Mouse (Mus musculus): ENCODE data around the gene Mif. TPM values are rescaled to one million over a fixed set of nuclear protein-coding genes. Genes with fewer than 3 reads are reported as not detected.
"Not testable (repeated sequence)": the region's sequence is repeated elsewhere in the genome, so short reads cannot be mapped to it uniquely, and the experiment has no call there.

Mif gene
- total RNA-seq, 2 experiments from 2014 or later, result 164 TPM

DNA sequence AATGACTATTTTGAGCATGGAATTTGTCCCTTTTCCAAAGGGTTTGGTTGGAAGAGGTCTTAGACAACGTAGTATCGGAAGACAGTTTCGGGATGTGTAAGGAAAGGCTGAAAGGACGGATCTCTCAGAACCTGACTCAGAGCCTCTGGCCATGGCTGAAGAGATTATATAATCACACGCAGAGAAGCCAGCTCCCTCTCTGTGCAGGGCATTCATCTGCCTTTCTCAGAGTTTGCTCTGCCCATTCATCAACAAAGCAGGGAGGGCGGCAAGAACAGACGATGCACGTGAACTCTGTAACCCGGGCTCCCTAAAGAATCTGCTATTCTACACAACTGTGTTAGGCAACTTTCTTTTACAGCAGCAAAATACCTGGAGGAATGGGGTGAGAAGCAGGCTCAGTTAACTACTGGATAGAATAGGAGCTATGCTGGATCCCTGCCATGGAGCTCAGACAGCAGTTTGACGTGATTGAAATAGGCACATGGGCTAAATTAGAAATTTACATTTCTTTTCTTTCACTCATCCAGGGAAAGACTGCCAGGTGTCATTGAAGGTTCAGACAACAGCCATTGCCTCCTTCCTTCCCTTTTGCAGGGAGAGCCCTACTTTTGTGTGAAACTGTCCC lies 13.6 kb upstream of the Mif start:
- DNase-seq (ENCODE audit: low spot score in 2 of 2), result no peak

DNA sequence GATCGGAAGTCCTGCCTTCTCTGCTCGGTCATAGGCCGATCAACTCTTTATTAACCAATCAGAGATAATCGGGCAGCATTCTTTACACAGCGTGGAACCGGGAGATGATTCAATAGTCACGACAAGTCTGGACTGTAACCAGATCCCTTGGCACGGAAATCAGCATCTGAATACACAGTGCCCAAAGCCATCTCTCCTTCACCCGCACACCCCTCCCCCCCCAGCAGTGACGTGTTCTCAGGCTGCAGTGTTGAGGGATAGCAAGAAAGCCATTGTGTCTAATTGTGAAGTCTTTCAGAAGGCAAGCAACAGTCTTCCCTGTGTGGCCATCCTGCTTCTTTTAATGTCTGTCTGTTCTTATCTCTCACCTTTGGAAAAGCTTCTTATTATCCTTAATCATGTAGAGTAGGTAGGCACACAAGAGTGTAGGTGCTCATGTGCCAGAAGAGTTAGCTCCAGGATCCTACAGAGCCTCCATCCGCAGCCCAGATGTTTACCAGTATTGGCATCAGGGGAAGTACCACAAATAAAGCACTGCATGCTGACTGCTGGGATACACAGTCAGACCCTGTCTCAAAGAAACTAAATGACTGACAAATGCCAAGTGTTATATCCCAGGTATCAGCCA lies 13.0 kb upstream of the Mif start:
- peak; percentile 48 to 63 for DNase-seq (ENCODE audit: low spot score in 2 of 2)

DNA sequence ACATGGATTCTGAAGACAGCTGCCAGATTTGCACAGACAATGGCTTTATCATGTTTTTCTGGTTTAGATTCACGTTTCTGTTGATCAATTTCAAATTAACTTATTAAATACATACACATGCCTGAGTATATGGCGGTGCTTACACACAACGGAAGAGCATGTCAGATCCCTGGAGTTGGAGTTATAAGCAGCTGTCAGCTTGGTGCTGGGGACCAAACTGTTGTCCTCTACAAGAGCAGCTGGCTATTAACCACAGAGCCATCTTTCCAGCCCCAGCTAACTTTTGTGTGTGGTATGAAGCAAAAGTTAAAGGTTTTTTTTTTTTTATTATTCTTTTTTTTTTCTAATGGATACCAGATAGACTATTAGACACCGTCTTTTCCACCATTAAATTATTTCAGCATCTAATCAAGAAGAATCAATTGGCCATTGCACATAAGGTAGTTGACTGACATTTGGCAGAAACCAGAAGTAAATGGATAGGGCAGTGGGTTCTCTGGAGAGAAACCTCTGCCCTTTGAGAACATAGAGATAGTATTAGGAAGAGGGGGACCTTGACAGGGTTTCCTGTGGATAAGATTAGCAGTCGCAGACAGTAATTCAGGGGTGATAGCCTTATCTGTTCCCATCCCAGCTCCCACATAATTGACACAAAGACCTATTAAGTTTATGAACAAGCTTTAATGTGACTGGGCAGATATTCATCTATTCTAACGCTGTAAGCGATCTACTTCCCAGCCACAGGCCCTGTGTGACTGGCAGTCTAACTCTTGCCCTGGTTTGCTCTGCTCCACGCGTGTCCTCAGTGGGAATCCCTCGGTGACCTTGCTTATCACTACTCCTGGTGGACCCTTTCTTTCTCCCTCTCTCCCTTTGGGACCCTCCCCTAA lies 12.2 kb upstream of the Mif start:
- no peak for DNase-seq (ENCODE audit: low spot score in 2 of 2)

DNA sequence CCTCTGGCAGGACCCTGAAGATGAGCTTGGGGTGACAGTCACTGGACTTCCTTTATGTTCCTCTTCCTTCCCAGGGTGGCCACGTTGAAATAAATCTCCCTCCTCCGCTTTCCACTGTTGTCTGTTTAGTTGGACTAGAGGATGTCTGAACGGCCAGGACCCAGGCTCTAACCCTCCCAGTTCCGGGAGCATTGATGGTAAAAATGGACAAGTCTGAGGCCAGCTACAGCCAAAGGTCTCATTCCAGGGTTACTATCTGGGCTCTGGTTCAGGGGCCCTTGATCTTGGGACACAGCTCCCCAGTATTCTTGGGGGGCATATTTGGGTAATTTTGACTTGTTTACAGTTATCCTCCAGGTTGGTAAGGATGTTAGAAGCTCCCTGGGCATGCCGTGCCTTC lies 1.5 kb upstream of the Mif start:
- no peak for DNase-seq (ENCODE audit: low spot score in 2 of 2)

DNA sequence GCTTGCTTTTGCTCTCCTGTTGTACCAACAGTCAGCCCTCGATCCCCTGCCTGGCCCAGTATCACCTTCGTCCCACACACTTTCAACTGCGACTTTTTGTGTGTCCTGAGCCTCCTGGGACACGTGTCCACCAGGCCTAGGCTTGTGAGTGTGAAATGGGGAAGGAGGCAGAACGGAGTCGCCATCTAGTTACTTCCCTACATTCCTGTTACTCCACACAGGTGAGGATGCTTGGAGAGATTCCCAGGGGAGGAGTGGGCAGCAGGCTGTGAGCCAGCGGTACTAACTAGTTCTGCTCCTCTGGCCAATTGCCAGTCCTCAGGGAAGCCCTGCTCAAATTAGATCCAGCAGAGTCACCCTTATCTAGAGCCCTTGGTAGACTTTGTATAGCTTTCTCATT lies 706 bp upstream of the Mif start:
- no peak for DNase-seq (ENCODE audit: low spot score in 2 of 2)

DNA sequence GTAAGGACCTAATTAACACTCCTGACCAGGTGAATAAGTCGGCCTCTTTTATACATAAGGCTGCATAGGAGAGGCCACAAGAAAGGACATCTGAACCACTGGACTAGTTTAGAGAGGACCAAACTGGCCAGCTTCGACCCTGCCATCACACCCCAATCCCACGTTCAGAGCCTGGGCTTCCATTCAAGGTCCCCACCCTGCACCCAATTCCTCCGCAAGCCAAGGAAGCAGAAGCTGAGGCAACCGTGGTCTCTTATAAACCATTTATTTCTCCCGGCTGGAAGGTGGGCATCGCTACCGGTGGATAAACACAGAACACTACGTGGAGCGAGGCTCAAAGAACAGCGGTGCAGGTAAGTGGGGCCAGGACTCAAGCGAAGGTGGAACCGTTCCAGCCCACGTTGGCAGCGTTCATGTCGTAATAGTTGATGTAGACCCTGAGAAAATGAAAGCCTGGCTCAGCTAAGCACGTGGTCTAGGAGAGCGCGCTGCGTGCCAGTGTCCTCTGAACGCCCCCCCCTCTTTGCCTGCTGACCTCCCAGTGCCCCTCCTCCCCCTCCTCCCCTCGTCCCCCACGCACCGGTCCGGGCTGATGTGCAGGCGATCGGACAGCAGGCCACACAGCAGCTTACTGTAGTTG lies 813 bp downstream of the Mif start:
- no peak for DNase-seq (ENCODE audit: low spot score in 2 of 2)

DNA sequence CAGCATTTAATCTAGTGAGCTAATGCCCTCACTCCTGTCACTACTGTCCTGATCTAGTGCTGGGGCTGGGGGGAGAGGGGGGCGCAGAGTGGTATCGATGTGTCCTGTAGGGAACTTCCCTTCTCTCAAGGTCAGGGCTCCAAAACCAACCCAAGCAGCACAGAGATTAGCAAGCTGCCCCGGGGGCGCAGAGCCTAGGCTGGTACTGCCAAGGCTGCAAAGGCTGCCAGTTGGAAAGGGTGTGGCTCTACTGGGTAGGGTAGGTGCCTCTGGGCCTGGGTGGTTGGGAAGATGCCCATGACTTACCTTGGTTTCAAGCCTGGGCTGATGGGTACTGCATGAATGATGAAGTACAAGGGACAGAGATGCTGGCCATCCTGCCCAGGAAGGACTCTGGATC lies 2.4 kb downstream of the Mif start:
- DNase-seq (ENCODE audit: low spot score in 2 of 2), result no peak

DNA sequence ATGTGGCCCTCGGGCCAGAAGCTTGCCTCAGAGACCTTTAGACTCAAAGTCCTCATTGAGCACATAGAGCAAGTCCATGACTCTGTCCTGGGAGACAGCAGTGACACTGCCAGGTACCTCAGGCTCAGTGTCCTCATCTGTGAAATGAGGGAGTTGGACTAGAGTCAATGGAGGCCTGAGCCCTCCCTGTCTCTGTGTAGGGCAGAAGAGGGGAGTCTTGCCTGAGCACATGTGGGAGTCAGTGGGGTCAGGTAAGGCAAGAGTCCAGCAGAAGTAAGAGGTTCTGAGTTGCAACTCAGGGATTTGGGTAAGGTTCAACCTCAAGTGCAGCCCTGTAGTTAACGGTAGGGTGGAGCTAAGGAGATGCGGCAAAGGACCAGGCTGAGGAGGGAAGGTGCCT lies 3.1 kb downstream of the Mif start:
- no peak for DNase-seq (ENCODE audit: low spot score in 2 of 2)

DNA sequence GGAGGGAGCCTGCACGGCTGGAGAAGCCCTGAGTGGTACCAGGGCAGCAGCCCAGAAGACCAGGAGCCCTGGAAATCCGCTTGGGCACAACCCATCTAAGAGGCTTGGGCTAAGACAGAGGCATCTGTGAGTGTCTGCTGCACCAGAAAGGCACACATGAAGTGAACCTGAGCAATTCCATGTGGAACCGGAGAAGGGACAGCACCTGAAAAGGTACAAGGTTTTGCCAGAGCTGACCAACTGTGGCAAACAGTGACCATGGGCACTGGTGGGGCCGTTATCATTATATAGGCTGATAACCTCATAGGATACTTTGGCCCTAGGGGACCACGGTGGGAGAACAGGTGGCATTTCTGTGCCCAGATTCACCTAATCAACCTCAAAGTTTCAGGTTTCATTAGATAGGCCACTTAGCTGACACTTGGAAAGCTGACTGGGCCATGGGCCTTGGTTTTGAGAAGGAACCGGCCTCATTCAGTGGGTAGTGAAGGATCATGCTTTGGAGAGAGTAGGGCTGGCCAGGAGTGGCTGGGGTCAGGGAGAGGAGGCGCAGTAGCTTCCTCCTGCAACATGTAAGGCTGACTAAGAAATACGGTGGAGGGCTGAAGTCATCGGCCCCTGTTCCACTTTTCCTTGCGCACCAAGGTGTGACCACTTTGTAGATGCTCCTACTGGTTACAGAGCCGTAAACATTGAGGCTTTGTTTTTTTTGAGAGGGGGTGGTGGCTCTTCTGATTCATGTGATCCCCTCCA lies 3.7 kb downstream of the Mif start:
- DNase-seq (ENCODE audit: low spot score in 2 of 2), result no peak

DNA sequence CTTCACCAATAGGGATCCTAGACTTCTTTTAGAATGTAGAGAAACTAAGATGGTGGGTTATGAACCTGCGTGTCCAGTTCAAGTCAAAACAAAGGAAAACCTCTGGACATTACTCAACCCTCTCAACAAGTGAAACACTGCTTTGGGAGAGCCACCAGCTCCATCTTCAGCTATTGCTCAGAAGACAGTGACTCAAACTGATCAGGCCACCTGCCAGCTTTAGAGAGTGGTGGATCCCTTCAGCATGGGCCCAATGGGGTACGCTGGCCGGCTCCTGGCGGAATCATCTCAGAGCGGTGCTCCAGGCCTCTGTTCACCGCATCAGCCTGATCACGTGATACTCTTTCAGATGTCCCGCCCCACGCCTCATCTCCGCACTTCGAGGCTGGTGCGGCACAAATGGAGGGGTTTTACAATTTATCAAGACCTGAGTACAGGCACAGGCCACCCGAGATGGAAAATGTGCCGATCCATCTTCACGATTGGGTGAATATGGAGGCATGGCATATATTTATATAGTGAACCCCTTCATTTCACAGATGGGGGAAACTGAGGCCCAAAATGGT lies 4.5 kb downstream of the Mif start:
- DNase-seq (ENCODE audit: low spot score in 2 of 2), result no peak

DNA sequence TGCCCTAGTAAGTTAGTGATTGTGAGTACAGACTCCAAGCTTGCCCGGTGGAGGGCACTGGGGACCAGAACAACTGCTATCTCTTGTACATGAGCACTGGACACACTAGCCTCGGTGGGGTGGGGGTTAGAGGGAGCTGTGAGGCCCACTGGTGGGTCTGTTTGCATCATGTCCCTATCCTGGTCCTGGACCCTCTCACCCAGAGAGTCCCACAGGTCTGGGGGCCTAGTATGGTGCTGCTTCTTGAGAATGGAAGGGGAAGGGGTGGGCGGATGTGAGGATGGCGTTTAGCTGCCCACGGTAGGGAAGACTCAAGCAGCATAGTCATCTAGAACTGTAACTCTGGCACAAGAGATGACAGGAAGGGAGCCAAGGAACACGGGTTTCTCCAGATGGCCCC lies 5.2 kb downstream of the Mif start:
- no peak for DNase-seq (ENCODE audit: low spot score in 2 of 2)

DNA sequence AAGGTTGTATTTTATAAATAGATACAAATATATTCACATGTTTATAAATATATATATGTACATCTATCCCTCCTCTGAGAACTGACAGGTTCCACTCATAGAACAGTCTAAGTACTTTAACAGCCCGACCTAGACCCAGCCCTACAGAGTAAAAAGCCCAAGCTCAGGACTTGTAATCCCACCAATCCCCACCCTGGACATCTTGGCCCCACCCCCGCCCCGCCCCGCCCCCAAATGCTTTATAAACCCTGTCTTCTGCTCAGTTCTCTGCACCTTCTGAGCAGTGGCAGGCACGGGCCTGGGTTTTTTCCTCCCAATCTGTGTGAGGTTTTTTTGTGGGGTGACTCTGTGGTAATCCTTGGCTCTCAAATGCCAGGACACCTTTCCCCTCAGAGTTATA lies 5.9 kb downstream of the Mif start:
- no peak for DNase-seq (ENCODE audit: low spot score in 2 of 2)

DNA sequence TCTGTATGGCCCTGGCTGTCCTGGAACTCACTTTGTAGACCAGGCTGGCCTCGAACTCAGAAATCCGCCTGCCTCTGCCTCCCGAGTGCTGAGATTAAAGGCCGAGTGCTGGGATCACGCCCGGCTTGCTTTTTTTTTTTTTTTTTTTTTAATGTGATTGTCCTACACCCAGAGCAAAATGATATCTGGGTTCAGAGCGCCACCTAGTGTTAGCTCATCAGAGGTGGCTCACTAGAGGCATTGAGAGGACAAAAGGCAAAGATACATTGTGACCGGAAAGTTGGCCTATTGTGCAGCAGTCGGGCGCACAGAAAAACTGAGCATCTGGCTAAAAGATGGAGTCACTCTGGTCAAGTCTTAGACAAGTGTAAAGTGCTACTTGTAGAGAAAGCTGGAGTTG lies 6.6 kb downstream of the Mif start:
- peak; percentile 57 to 83 for DNase-seq (ENCODE audit: low spot score in 2 of 2)

DNA sequence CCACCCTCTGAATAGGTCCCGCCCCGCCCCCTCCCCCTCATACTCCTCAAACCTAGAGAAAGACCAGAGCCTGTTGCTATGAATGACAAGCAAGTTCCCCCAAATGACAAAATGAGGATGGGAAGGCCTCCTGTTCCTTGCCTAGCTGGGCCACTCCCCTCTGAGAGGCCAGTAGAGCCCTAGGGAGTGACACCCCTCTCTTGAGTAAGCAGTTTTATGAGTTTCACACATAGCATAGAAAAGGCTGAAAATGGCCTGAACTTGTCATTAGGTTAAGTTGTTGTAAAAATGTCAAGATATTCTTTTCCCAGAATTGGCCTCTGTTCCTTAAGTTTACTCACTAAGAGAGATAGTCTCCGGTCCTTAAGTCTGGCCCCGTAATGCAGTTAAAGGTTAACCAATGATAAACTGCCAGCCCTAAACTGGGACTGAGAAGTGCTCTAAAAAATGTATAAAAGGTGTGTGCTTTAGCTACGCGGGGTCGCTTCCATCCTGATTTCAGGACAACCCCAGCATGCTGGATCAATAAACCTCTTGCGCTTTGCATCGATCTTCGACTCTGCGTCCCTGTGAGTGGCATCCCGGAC lies 7.4 kb downstream of the Mif start:
- no peak for DNase-seq (ENCODE audit: low spot score in 2 of 2)

DNA sequence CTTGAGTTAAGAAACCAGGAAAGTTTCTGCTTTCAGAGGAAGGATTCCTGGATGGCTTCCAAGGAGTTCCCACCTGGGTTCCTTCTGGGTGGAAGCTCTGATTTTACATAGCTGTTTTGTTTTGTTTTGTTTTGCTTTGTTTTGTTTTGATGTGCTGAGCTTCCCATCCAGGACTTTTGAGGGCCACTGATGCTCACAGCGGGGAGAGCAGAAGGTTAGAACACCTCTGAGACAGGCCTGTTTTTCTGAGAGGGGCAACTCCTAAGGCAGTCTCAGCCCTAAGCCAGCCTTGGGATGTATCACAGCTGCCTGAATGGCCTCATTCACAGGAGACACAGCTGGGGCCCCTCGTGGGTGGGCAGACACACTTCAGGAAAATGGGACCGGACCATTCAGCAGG lies 8.4 kb downstream of the Mif start:
- DNase-seq (ENCODE audit: low spot score in 2 of 2), result no peak

DNA sequence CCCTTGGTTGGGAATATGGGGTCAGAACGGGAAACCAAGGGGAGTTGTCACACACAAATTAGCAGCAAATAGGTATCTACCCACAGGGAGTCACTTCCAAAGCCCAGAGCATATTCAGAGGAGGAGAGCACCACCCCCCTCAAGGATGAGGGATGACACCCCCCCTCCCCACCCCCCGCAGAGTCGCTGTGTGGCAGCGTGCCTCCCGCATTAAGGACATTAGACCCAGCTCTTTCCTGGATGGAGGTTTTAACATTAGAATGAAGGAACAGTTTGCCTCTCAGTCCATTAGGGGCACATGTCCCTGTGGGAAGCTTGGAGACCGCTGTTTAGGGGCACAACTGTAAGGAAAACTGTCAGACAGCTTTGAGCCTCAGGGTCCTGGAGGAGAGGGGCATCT lies 9.0 kb downstream of the Mif start:
- no peak for DNase-seq (ENCODE audit: low spot score in 2 of 2)

DNA sequence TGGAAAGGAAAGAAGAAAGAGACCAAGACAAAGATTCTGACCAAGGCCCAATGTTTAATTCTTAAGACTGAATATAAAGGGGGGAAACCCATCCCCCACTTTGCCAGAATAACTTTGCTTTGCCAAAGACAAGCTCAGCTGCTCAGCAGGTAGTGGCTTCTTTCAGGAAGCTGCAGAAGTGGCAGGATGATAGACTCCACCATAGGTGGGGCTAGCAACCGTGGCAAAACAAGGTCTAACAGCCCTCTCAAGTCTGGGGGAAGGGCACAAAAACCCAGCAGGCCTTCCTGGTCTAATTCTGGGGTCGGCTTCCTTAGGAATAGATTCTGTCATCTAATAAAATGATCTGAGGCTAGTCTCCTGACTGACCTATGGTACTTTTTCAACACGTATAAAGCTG lies 11.7 kb downstream of the Mif start:
- DNase-seq (ENCODE audit: low spot score in 2 of 2), result no peak

DNA sequence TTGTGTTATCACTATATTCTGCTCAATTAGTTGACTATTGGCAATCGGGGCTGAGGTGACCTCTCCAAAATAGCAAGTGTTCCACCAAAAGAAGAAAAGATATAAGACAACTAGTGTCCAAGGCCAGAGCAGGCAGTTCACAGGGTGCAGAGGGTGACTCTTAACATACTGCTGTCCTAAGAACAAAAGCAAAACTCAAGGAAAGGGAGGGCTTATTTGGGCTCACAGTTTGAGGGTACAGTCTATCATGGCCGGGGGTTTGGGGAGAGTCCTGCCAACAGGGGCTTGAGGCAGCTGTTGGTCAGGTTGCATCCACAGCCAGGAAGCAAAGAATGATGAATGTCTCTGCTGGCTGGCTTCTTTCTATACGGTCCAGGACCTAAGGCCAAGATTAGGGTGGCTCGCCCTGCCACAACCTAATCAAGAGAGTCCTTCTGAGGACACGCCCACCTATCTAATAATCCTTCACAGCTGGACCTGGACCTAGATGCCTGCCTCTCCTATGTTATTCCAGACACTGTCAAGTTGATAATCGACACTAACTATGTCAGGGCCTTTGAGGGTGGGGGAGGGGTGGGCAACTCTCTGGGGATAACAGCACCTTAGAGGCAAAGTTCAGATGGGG lies 14.6 kb downstream of the Mif start:
- DNase-seq (ENCODE audit: low spot score in 2 of 2), result no peak

DNA sequence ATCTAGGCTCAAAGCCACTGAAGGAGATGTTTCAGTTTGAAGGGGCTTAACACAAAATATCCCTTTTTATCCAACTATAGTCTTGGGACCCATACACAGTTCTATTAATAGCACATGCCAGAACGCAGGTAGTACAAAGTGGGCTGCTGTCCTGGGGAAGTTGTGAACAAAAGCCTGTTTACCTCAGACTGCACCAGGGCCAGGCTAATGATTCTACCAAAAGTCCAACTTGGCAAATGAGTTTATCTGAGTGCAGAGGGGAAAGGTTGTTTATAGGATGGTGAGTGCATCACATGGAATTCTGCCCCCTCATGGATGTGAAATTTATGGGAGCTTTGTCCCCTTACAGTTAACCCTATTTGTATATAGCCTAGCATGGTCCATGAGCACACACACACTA lies 15.2 kb downstream of the Mif start:
- no peak for DNase-seq (ENCODE audit: low spot score in 2 of 2)

DNA sequence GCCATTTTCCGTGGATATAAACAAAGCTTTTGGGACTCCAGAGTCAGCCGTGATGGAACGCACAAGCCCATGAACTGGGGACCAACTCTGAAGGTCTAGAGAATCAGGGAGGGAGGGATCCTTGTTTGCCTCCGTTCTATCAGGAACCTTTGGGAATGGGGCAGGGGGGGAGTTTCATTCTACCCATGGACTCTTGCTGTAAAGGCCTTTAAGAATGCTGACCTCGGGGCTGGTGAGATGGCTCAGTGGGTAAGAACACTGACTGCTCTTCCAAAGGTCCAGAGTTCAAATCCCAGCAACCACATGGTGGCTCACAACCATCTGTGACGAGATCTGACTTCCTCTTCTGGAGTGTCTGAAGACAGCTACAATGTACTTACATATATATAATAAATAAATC lies 16.1 kb downstream of the Mif start:
- DNase-seq (ENCODE audit: low spot score in 2 of 2), result not testable (repeated sequence)

All from gastrocnemius, postnatal 4 days (tissue).